Mouse (Mus musculus) heart, adult 2 months (tissue): ENCODE data around the gene Prkci.

Source experiments
- CTCF ChIP-seq: fragments of 200-600 bp; IDR thresholded peaks from 2 replicates; pipeline ENCODE4 v1.8.1; 2022; ENCODE audit warnings: antibody characterized with exemption, mild to moderate bottlenecking, moderate library complexity
- EP300 ChIP-seq: fragments of 200-500 bp; IDR thresholded peaks from 2 replicates; pipeline ENCODE4 v1.6.1; 2011; ENCODE audit warnings: low read depth, low read length, control low read depth; ENCODE audit not compliant: insufficient read depth

DNA sequence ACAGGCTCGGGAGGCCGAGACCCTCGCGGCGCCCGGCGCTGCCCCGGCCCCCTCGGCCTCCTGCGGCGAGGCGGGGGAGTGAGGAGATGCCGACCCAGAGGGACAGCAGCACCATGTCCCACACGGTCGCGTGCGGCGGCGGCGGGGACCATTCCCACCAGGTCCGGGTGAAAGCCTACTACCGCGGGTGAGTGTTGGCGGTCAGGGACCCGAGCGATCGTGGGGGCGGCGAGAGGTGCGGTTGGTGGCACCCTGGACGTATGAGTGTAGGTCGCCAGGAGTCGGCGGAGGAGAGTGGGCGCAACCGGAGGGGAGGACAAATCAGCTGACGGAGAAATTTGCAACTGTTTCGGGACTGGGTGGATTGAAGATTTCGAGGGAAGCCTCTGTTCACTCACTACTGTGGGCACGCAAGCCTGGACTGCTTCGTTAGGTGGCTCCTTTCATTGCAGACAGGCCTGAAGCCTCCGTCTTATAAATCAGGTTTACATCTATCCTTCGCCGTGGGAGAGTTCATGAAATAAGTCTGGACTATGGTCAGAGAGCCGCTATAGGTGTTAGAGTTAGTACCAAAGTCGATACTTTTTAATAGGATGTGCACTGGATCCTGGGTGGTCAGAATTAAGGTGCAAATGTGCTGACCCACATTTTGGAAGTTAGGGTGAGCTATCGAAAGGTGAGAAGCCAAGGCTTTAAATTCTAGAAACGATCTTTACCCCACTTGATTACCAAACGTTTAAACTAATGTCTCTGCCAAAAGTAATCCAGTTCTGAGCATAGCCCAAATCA is 546 bp downstream of the Prkci start:
- TF ChIP-seq CTCF = 0 out of 2 replicates have a peak, but pooled peaks have one; percentile 3
- TF ChIP-seq EP300 = no peak
